Mouse (Mus musculus) stomach, embryonic 16.5 days (tissue): ENCODE measurements around the gene Prkg1. TPM values are rescaled to one million over a fixed set of nuclear protein-coding genes. Genes with fewer than 3 reads are reported as not detected.

Experiments
- ATAC-seq: fragments of 200-750 bp; cut with Nextera tagmentation; 2 replicates; pipeline ENCODE4 v1.8.0; 2017; ENCODE audit warnings: moderate number of reproducible peaks, moderate TSS enrichment; ENCODE audit not compliant: insufficient read depth, low FRiP score
- H3K27ac ChIP-seq: fragments of 300-500 bp; sonication (generic); 2 replicates; pipeline ENCODE4 v1.5.1; 2014; ENCODE audit warnings: low read length
- H3K27me3 ChIP-seq: fragments of 300-500 bp; sonication (generic); 2 replicates; pipeline ENCODE4 v1.6.1; 2014; ENCODE audit warnings: low read length, control low read depth, mixed read lengths; ENCODE audit not compliant: control insufficient read depth, insufficient read depth
- H3K36me3 ChIP-seq: fragments of 300-500 bp; sonication (generic); 2 replicates; pipeline ENCODE4 v1.6.1; 2014; ENCODE audit warnings: low read length; ENCODE audit not compliant: control insufficient read depth, insufficient read depth
- H3K4me1 ChIP-seq: fragments of 300-500 bp; sonication (generic); 2 replicates; pipeline ENCODE4 v1.6.1; 2014; ENCODE audit warnings: low read length, control low read depth, mixed read lengths; ENCODE audit not compliant: control insufficient read depth, insufficient read depth
- H3K4me2 ChIP-seq: fragments of 300-500 bp; sonication (generic); 2 replicates; pipeline ENCODE4 v1.6.1; 2014; ENCODE audit warnings: low read depth, low read length, mixed read lengths
- H3K4me3 ChIP-seq: fragments of 300-500 bp; sonication (generic); replicated peaks from 2 replicates; pipeline ENCODE4 v1.5.1; 2014; ENCODE audit warnings: mild to moderate bottlenecking, low read length
- H3K9ac ChIP-seq: fragments of 300-500 bp; sonication (generic); 2 replicates; pipeline ENCODE4 v1.6.1; 2014; ENCODE audit warnings: low read length
- H3K9me3 ChIP-seq: fragments of 300-500 bp; sonication (generic); replicated peaks from 2 replicates; pipeline ENCODE4 v1.6.1; 2016; ENCODE audit warnings: low read length, control low read depth; ENCODE audit not compliant: control insufficient read depth
- WGBS: fragments of 180-500 bp; shearing (Covaris S2); extraction: QIAGEN DNeasy Blood & Tissue Kit; methylation state at CpG from one replicate; pipeline ENCODE4 v1.1.7; 2014; 5-methylcytosine and 5-hydroxymethylcytosine counted together
- polyA plus RNA-seq: library from polyadenylated mRNA; unstranded; fragments of >200 nt; fragmentation: Nextera tagmentation; extraction: Ambion mirVana; gene quantifications from 2 replicates; pipeline ENCODE4 v1.2.1, GENCODE M21; 2015

The Prkg1 gene
- polyA plus RNA-seq, 1 experiment from 2014 or later: 11.5 TPM

GRCm38 (mm10) chr19:31026797-31027196 lies 738.0 kb downstream of the Prkg1 start:
- no peak overlapping the region for H3K4me2 ChIP-seq
- no peak overlapping the region for H3K27ac ChIP-seq
- no peaks in the 10 kb centered on the region for H3K27me3 ChIP-seq
- WGBS: 64% methylated on average over 5 of the region's 5 CpGs
- no peak overlapping the region for H3K4me3 ChIP-seq
- no peaks in the 10 kb centered on the region for H3K4me1 ChIP-seq
- H3K9ac ChIP-seq: no peak overlapping the region
- no peaks in the 10 kb centered on the region for H3K36me3 ChIP-seq
- H3K9me3 ChIP-seq: no peaks in the 10 kb centered on the region
- ATAC-seq: no peak

DNA sequence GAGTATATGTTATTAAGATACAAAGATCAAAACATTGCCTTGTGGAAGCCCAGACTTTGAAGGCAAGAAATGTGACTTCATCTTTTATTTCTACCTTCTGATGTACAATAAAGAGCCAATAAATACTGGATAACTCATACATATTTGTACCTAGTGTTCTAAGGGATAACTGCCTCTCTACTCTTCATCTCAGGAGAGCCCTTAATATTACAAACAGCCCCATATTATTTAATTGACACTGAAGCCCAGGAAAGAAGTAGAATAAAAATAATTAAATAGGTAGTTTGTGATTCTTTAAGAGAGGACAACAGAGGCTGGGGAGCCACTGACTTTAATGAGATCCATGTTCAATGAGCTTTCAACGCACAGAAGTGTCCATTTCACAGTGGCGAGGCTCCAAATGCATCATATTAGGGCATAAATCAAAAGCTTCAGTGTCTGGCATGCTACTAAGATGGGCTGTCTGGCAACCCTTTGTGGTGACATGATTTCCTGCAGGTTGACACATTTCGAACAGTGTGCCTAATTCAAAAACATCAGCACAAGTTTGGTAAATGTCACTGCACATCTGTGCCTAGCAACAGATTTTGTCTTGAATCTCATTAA lies 753.2 kb downstream of the Prkg1 start:
- no peak for ATAC-seq
- H3K27ac ChIP-seq: no peak overlapping the region
- 75% methylated on average over 3 of the region's 3 CpGs for WGBS
- no peak overlapping the region for H3K4me2 ChIP-seq
- no peaks in the 10 kb centered on the region for H3K4me1 ChIP-seq
- H3K9ac ChIP-seq: no peak overlapping the region
- H3K9me3 ChIP-seq: no peaks in the 10 kb centered on the region
- H3K4me3 ChIP-seq: no peak overlapping the region
- H3K27me3 ChIP-seq: no peaks in the 10 kb centered on the region
- H3K36me3 ChIP-seq: no peaks in the 10 kb centered on the region

GRCm38 (mm10) chr19:30998572-30998971 lies 766.3 kb downstream of the Prkg1 start:
- Histone ChIP-seq H3K4me3 (no peak overlapping the region), H3K4me2 (no peak overlapping the region), H3K27ac (no peak overlapping the region), H3K36me3 (no peaks in the 10 kb centered on the region), H3K9me3 (no peaks in the 10 kb centered on the region), H3K4me1 (no peaks in the 10 kb centered on the region), H3K27me3 (no peaks in the 10 kb centered on the region), H3K9ac (no peak overlapping the region)
- no peak for ATAC-seq
- 90% methylated on average over 2 of the region's 2 CpGs for WGBS

GRCm38 (mm10) chr19:30990390-30990789 lies 774.4 kb downstream of the Prkg1 start:
- no peaks in the 10 kb centered on the region for H3K36me3 ChIP-seq
- ATAC-seq: no peak
- no peak overlapping the region for H3K4me3 ChIP-seq
- WGBS: 75% methylated on average over 4 of the region's 4 CpGs
- no peaks in the 10 kb centered on the region for H3K4me1 ChIP-seq
- H3K9me3 ChIP-seq: no peaks in the 10 kb centered on the region
- no peak overlapping the region for H3K4me2 ChIP-seq
- no peaks in the 10 kb centered on the region for H3K27me3 ChIP-seq
- no peak overlapping the region for H3K9ac ChIP-seq
- H3K27ac ChIP-seq: no peak overlapping the region

DNA sequence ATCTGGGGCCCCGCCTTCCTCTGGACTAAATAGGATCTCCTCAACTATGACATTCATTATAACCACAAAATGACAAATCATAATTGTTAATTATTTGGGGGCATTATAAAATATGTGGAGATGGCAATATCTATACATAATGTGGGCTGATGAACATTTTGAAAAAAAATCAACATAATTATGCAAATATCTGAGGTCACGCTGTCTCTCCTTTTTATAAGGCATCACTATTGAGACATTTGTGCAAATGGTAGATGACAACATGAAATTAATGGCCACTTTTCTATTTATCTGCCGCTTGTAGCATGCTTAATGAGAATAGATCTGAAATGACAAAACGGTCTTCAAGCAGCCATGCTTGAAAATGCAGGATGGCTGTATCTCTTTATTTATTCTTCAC lies 782.4 kb downstream of the Prkg1 start:
- Histone ChIP-seq H3K9me3 (no peaks in the 10 kb centered on the region), H3K4me1 (no peaks in the 10 kb centered on the region), H3K27me3 (no peaks in the 10 kb centered on the region), H3K4me2 (no peak overlapping the region), H3K27ac (no peak overlapping the region), H3K4me3 (no peak overlapping the region), H3K9ac (no peak overlapping the region), H3K36me3 (no peaks in the 10 kb centered on the region)
- 87% methylated on average over 4 of the region's 4 CpGs for WGBS
- no peak for ATAC-seq

GRCm38 (mm10) chr19:30978096-30978495 lies 786.7 kb downstream of the Prkg1 start:
- no peaks in the 10 kb centered on the region for H3K27me3 ChIP-seq
- H3K4me1 ChIP-seq: no peaks in the 10 kb centered on the region
- H3K4me3 ChIP-seq: no peak overlapping the region
- no peaks in the 10 kb centered on the region for H3K9me3 ChIP-seq
- no peaks in the 10 kb centered on the region for H3K36me3 ChIP-seq
- no peak for ATAC-seq
- no peak overlapping the region for H3K9ac ChIP-seq
- no peak overlapping the region for H3K4me2 ChIP-seq
- 83% methylated on average over 4 of the region's 4 CpGs for WGBS
- H3K27ac ChIP-seq: no peak overlapping the region

- Histone ChIP-seq H3K4me1 (no peaks in the 10 kb centered on the region), H3K9ac (no peak overlapping the region), H3K9me3 (no peaks in the 10 kb centered on the region), H3K4me3 (no peak overlapping the region), H3K27me3 (no peaks in the 10 kb centered on the region), H3K27ac (no peak overlapping the region), H3K36me3 (no peaks in the 10 kb centered on the region), H3K4me2 (no peak overlapping the region)
- no peak for ATAC-seq
- 64% methylated on average over 3 of the region's 3 CpGs for WGBS
Measured at GRCm38 (mm10) chr19:30950610-30951009, 814.2 kb downstream of the Prkg1 start.

DNA sequence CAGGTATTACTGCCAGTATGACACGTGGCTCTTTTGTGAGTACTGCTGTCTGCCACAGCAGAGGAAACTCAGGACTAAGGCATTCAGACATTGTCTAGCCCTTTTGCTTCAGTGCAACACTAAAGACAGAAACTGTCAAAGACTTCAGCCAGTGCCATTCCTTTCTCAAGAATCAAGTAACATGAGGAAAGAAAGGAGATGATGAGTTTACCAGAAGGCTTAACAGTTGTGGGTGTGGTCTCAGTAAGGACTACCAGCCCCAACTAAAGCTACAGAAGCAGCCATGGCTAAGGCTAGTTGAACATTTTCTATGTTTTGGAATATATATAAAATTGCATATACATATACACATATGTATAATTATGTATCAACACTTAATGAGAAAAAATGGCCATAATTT lies 816.6 kb downstream of the Prkg1 start:
- no peaks in the 10 kb centered on the region for H3K27me3 ChIP-seq
- no peak overlapping the region for H3K4me2 ChIP-seq
- H3K4me1 ChIP-seq: no peaks in the 10 kb centered on the region
- no peak for ATAC-seq
- H3K27ac ChIP-seq: no peak overlapping the region
- no peak overlapping the region for H3K9ac ChIP-seq
- no peaks in the 10 kb centered on the region for H3K36me3 ChIP-seq
- H3K4me3 ChIP-seq: no peak overlapping the region
- WGBS: 70% methylated on average over 1 of the region's 1 CpGs
- H3K9me3 ChIP-seq: no peaks in the 10 kb centered on the region

GRCm38 (mm10) chr19:30942369-30942992 lies 822.4 kb downstream of the Prkg1 start:
- Histone ChIP-seq H3K4me3 (no peak overlapping the region), H3K9me3 (no peaks in the 10 kb centered on the region), H3K4me2 (no peak overlapping the region), H3K36me3 (no peaks in the 10 kb centered on the region), H3K27ac (no peak overlapping the region), H3K9ac (no peak overlapping the region), H3K4me1 (0 out of 2 replicates have a peak, but pooled peaks cover 3% of the 10 kb centered on the region), H3K27me3 (no peaks in the 10 kb centered on the region)
- ATAC-seq: no peak
- WGBS: 29% methylated on average over 5 of the region's 5 CpGs
